Mouse (Mus musculus) intestine, embryonic 16.5 days (tissue): ENCODE results near the gene Gm10354. TPM values are rescaled to one million over a fixed set of nuclear protein-coding genes. Genes with fewer than 3 reads are reported as not detected.
"Not testable (repeated sequence)": the region's sequence is repeated elsewhere in the genome, so short reads cannot be mapped to it uniquely, and the experiment has no call there.

ENCODE experiments used
- ATAC-seq: fragments of 200-750 bp; cut with Nextera tagmentation; 2 replicates; pipeline ENCODE4 v1.8.0; 2017; ENCODE audit warnings: moderate TSS enrichment, moderate library complexity
- H3K27ac ChIP-seq: fragments of 300-500 bp; sonication (generic); 2 replicates; pipeline ENCODE4 v1.5.1; 2014; ENCODE audit warnings: mild to moderate bottlenecking, low read length
- H3K27me3 ChIP-seq: fragments of 300-500 bp; sonication (generic); replicated peaks from 2 replicates; pipeline ENCODE4 v1.6.1; 2014; ENCODE audit warnings: low read length, control low read depth, mixed read lengths; ENCODE audit not compliant: control insufficient read depth, insufficient read depth
- H3K36me3 ChIP-seq: fragments of 300-500 bp; sonication (generic); 2 replicates; pipeline ENCODE4 v1.6.1; 2014; ENCODE audit warnings: low read length, control low read depth; ENCODE audit not compliant: control insufficient read depth, insufficient read depth
- H3K4me1 ChIP-seq: fragments of 300-500 bp; sonication (generic); 2 replicates; pipeline ENCODE4 v1.6.1; 2014; ENCODE audit warnings: low read length, control low read depth, mixed read lengths; ENCODE audit not compliant: control insufficient read depth, insufficient read depth
- H3K4me2 ChIP-seq: fragments of 300-500 bp; sonication (generic); 2 replicates; pipeline ENCODE4 v1.6.1; 2014; ENCODE audit warnings: low read depth, low read length, control low read depth
- H3K4me3 ChIP-seq: fragments of 300-500 bp; sonication (generic); 2 replicates; pipeline ENCODE4 v1.5.1; 2014; ENCODE audit warnings: mild to moderate bottlenecking, low read length
- H3K9ac ChIP-seq: fragments of 300-500 bp; sonication (generic); 2 replicates; pipeline ENCODE4 v1.6.1; 2014; ENCODE audit warnings: low read depth, low read length
- H3K9me3 ChIP-seq: fragments of 300-500 bp; sonication (generic); 2 replicates; pipeline ENCODE4 v1.6.1; 2016; ENCODE audit warnings: low read length, control low read depth; ENCODE audit not compliant: control insufficient read depth
- WGBS: fragments of 180-500 bp; shearing (Covaris S2); extraction: QIAGEN DNeasy Blood & Tissue Kit; methylation state at CpG from one replicate; pipeline ENCODE4 v1.1.7; 2014; 5-methylcytosine and 5-hydroxymethylcytosine counted together
- polyA plus RNA-seq: library from polyadenylated mRNA; unstranded; fragments of >200 nt; fragmentation: Nextera tagmentation; extraction: Ambion mirVana; gene quantifications from 2 replicates; pipeline ENCODE4 v1.2.1, GENCODE M21; 2015

Gm10354 gene
- polyA plus RNA-seq, result not detected in 2 replicates

GRCm38 (mm10) chr5:14978835-14979234 lies at the start of gene Gm10354:
Gene Gm10354, minus strand, starts transcription at chr5:14978935.
- H3K27me3 ChIP-seq, H3K4me3 ChIP-seq, H3K9me3 ChIP-seq, ATAC-seq, H3K36me3 ChIP-seq, H3K9ac ChIP-seq, H3K4me2 ChIP-seq, H3K27ac ChIP-seq, H3K4me1 ChIP-seq: not testable (repeated sequence)
- no CpG with 5 or more reads among the region's 1 CpGs for WGBS

GRCm38 (mm10) chr5:15024316-15024715 lies 45.6 kb upstream of the Gm10354 start:
- not testable (repeated sequence) for H3K27ac ChIP-seq, H3K4me2 ChIP-seq, H3K9ac ChIP-seq, H3K9me3 ChIP-seq, H3K27me3 ChIP-seq, H3K4me3 ChIP-seq, H3K36me3 ChIP-seq, ATAC-seq, H3K4me1 ChIP-seq
- 86% methylated on average over 1 of the region's 1 CpGs for WGBS

- H3K9me3 ChIP-seq, H3K27me3 ChIP-seq, H3K9ac ChIP-seq, H3K36me3 ChIP-seq, ATAC-seq, H3K4me3 ChIP-seq, H3K4me1 ChIP-seq, H3K27ac ChIP-seq, H3K4me2 ChIP-seq: not testable (repeated sequence)
- WGBS, result 65% methylated on average over 2 of the region's 2 CpGs
Observed at GRCm38 (mm10) chr5:15020067-15020466, 41.3 kb upstream of the Gm10354 start.

GRCm38 (mm10) chr5:15010639-15011582 lies 32.2 kb upstream of the Gm10354 start:
- H3K9ac ChIP-seq, H3K27me3 ChIP-seq, H3K9me3 ChIP-seq, H3K4me3 ChIP-seq, H3K36me3 ChIP-seq, H3K27ac ChIP-seq, H3K4me2 ChIP-seq, H3K4me1 ChIP-seq: not testable (repeated sequence)
- ATAC-seq, result peak; percentile 63
- 81% methylated on average over 11 of the region's 11 CpGs for WGBS

GRCm38 (mm10) chr5:15006907-15007306 lies 28.2 kb upstream of the Gm10354 start:
- H3K4me1 ChIP-seq, H3K9ac ChIP-seq, H3K9me3 ChIP-seq, H3K36me3 ChIP-seq, H3K27me3 ChIP-seq, H3K4me3 ChIP-seq, ATAC-seq, H3K4me2 ChIP-seq, H3K27ac ChIP-seq: not testable (repeated sequence)
- WGBS, result 58% methylated on average over 3 of the region's 3 CpGs

- not testable (repeated sequence) for H3K36me3 ChIP-seq, H3K27ac ChIP-seq, H3K4me3 ChIP-seq, ATAC-seq, H3K9me3 ChIP-seq, H3K4me2 ChIP-seq, H3K4me1 ChIP-seq, H3K27me3 ChIP-seq, H3K9ac ChIP-seq
- WGBS, result 63% methylated on average over 3 of the region's 3 CpGs
Observed at GRCm38 (mm10) chr5:15006288-15006687, 27.6 kb upstream of the Gm10354 start.

GRCm38 (mm10) chr5:15005584-15005983 lies 26.8 kb upstream of the Gm10354 start:
- H3K36me3 ChIP-seq, H3K27me3 ChIP-seq, H3K4me1 ChIP-seq, H3K9me3 ChIP-seq, H3K4me2 ChIP-seq, H3K27ac ChIP-seq, H3K4me3 ChIP-seq, H3K9ac ChIP-seq: not testable (repeated sequence)
- peak; percentile 44 for ATAC-seq
- 78% methylated on average over 2 of the region's 4 CpGs for WGBS

GRCm38 (mm10) chr5:15004569-15005562 lies 26.1 kb upstream of the Gm10354 start:
- not testable (repeated sequence) for H3K4me2 ChIP-seq, H3K4me1 ChIP-seq, H3K4me3 ChIP-seq, H3K9ac ChIP-seq, H3K9me3 ChIP-seq, H3K27ac ChIP-seq, H3K36me3 ChIP-seq, H3K27me3 ChIP-seq
- 77% methylated on average over 5 of the region's 5 CpGs for WGBS
- ATAC-seq, result peak; percentile 79

GRCm38 (mm10) chr5:14998077-14998476 lies 19.3 kb upstream of the Gm10354 start:
- not testable (repeated sequence) for H3K27ac ChIP-seq, H3K4me3 ChIP-seq, H3K4me2 ChIP-seq, H3K4me1 ChIP-seq, H3K9ac ChIP-seq, H3K9me3 ChIP-seq, H3K27me3 ChIP-seq, H3K36me3 ChIP-seq, ATAC-seq
- WGBS, result 79% methylated on average over 9 of the region's 9 CpGs
